Mouse (Mus musculus) liver, embryonic 13.5 days (tissue): ENCODE measurements around the gene Trhr2. TPM values are rescaled to one million over a fixed set of nuclear protein-coding genes. Genes with fewer than 3 reads are reported as not detected.

Experiments used
- ATAC-seq: fragments of 200-750 bp; cut with Nextera tagmentation; 2 replicates; pipeline ENCODE4 v1.8.0; 2017; ENCODE audit warnings: low read depth, mild to moderate bottlenecking, moderate number of reproducible peaks, moderate library complexity
- DNase-seq: peaks from one replicate; pipeline ENCODE4 v3.0.0; 2022
- H3K27ac ChIP-seq: fragments of 300-500 bp; sonication (generic); 2 replicates; pipeline ENCODE4 v1.5.1; 2015; ENCODE audit warnings: moderate library complexity, mild to moderate bottlenecking, inconsistent platforms
- H3K27me3 ChIP-seq: fragments of 300-500 bp; sonication (generic); 2 replicates; pipeline ENCODE4 v1.6.1; 2015; ENCODE audit warnings: mild to moderate bottlenecking, inconsistent platforms
- H3K36me3 ChIP-seq: fragments of 300-500 bp; sonication (generic); 2 replicates; pipeline ENCODE4 v1.6.1; 2015; ENCODE audit warnings: mild to moderate bottlenecking, inconsistent platforms
- H3K4me1 ChIP-seq: fragments of 300-500 bp; sonication (generic); replicated peaks from 2 replicates; pipeline ENCODE4 v1.6.1; 2015; ENCODE audit warnings: inconsistent platforms
- H3K4me2 ChIP-seq: fragments of 300-500 bp; sonication (generic); 2 replicates; pipeline ENCODE4 v1.6.1; 2015; ENCODE audit warnings: inconsistent platforms, mild to moderate bottlenecking, moderate library complexity
- H3K4me3 ChIP-seq: fragments of 300-500 bp; sonication (generic); replicated peaks from 2 replicates; pipeline ENCODE4 v1.5.1; 2015; ENCODE audit warnings: mild to moderate bottlenecking, inconsistent platforms
- H3K9ac ChIP-seq: fragments of 300-500 bp; sonication (generic); 2 replicates; pipeline ENCODE4 v1.6.1; 2015; ENCODE audit warnings: mild to moderate bottlenecking, inconsistent platforms
- H3K9me3 ChIP-seq: fragments of 300-500 bp; sonication (generic); replicated peaks from 2 replicates; pipeline ENCODE4 v1.6.1; 2016; ENCODE audit warnings: inconsistent platforms
- WGBS: fragments of 180-500 bp; shearing (Covaris S2); methylation state at CpG from one replicate; pipeline ENCODE4 v1.1.7; 2015; ENCODE audit not compliant: insufficient replicate concordance; 5-methylcytosine and 5-hydroxymethylcytosine counted together
- polyA plus RNA-seq: library from polyadenylated mRNA; unstranded; fragments of >200 nt; fragmentation: Nextera tagmentation; extraction: Ambion mirVana; gene quantifications from 2 replicates; pipeline ENCODE4 v1.2.1, GENCODE M21; 2015

Gene Trhr2
- polyA plus RNA-seq, 1 experiment from 2014 or later: not detected

- Histone ChIP-seq H3K27ac (peak overlapping the region; percentile 83), H3K4me2 (peak overlapping the region; percentile 55), H3K9ac (no peak overlapping the region), H3K4me1 (peaks cover 51% of the 10 kb centered on the region), H3K4me3 (no peak overlapping the region), H3K36me3 (no peaks in the 10 kb centered on the region), H3K9me3 (no peaks in the 10 kb centered on the region), H3K27me3 (peaks cover 25% of the 10 kb centered on the region)
- DNase-seq (no peak), ATAC-seq (no peak)
- 42% methylated on average over 11 of the region's 11 CpGs for WGBS
Measured at GRCm38 (mm10) chr8:122350309-122351089, 10.0 kb downstream of the Trhr2 start.

DNA sequence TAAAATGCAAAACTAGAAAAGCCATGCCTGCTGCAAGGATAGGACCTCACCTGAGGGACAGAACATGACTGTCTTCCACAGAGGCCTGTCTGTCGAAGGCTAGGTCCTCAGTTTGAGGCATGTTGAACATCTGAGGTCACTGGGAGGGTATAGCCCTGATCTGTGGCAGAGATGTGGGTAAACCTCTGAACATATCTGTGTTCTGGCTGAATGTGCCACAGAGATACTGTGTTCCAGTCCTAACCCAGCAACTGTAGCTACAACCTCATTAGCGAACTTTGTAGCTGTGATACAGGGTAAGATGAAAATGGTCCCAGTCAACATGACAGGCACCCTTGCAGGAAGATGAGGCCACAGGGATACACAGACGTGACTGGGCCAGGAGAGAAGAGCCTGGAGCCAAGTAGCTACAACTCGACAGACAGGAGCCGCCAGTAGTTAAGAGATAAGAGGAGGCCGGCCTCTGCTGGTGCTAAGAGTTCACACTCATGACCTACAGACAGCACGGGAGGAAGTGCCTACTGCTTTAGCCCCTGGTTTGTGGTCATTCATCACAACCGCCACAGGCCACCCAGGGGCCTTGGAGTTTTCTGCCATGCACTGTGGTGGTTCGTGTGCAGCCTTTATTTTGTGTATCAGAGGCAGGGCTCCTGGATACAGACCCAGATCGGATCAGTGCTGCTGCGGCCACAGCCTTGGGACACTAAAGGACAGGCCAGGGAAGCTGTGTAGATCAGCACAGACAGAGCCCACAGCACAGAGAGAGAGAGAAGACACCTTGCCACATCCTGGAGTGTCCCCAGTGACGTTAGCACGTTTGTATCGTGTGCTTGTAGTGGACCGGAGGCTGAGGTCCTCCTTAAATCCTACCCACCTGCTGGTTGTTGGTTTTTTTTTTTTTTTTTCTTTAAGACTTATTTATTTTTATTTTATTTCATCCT lies 10.9 kb downstream of the Trhr2 start:
- H3K4me2 ChIP-seq: peak overlapping the region; percentile 55
- peak overlapping the region; percentile 55 for H3K9ac ChIP-seq

DNA sequence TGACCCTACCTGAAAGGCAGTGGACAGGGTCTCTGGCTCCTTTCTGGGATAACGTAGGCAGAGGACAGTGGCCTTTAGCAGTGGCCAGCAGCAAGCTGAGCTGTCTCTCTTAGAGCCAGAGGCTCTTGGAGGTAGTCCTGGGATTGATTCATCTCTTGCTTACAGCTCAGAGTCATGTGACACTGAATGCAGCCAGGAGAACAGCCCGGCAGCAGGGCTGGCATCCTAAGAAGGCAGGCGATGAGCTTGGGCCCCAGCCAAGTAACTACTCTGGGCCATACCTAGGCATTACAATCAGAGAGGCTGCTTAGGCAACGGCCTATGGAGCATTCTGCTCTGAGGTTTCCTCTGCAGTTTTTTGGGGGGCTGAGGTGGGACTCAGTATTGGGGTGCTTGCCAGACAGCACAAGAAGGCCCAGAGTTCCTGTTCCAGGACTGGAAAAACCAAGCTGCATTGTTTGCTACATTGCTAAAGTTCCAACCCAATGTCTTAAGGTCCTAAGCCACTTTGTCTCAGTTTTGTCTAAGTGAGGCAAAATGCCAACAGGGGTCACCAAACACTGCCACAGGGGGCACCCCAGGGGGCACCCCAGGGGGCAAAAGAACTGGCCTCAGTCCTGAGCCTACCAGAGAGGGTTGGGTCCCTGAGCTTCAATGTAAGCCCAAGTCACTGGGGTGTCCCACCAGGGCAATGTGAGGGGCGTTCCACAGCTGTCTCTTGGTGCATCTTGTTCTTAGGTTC lies 12.6 kb downstream of the Trhr2 start:
- ATAC-seq (no peak), DNase-seq (no peak)
- no peak overlapping the region for H3K4me3 ChIP-seq
- no peaks in the 10 kb centered on the region for H3K9me3 ChIP-seq
- H3K36me3 ChIP-seq: no peaks in the 10 kb centered on the region
- H3K27ac ChIP-seq: peak overlapping the region; percentile 83
- WGBS: 78% methylated on average over 5 of the region's 5 CpGs
- H3K4me2 ChIP-seq: no peak overlapping the region
- H3K9ac ChIP-seq: no peak overlapping the region
- peaks cover 14% of the 10 kb centered on the region; the same call in 1 of the 2 replicates for H3K27me3 ChIP-seq
- H3K4me1 ChIP-seq: peaks cover 76% of the 10 kb centered on the region

More for the DNA sequence above, 10.9 kb downstream of the Trhr2 start:
- DNase-seq: no peak
- Histone ChIP-seq H3K27ac (peak overlapping the region; percentile 83), H3K9me3 (no peaks in the 10 kb centered on the region), H3K4me1 (peaks cover 60% of the 10 kb centered on the region), H3K27me3 (peaks cover 20% of the 10 kb centered on the region), H3K36me3 (no peaks in the 10 kb centered on the region), H3K4me3 (peak overlapping the region; percentile 14; the same call in 1 of the 2 replicates)
- WGBS: 10% methylated on average over 15 of the region's 15 CpGs
- ATAC-seq: peak; percentile 89

- Histone ChIP-seq H3K36me3 (peaks cover 3% of the 10 kb centered on the region), H3K27me3 (peaks cover 11% of the 10 kb centered on the region; the same call in 1 of the 2 replicates), H3K27ac (peak overlapping the region; percentile 66), H3K4me1 (peaks cover 89% of the 10 kb centered on the region), H3K9me3 (no peaks in the 10 kb centered on the region), H3K4me3 (no peak overlapping the region), H3K9ac (peak overlapping the region; percentile 52), H3K4me2 (peak overlapping the region; percentile 13; the same call in 1 of the 2 replicates)
- DNase-seq (no peak), ATAC-seq (no peak)
- WGBS: 27% methylated on average over 12 of the region's 12 CpGs
Measured at GRCm38 (mm10) chr8:122345181-122346095, 15.1 kb downstream of the Trhr2 start.

GRCm38 (mm10) chr8:122344219-122344618 lies 16.3 kb downstream of the Trhr2 start:
- Histone ChIP-seq H3K27ac (peak overlapping the region; percentile 66), H3K9ac (peak overlapping the region; percentile 52), H3K36me3 (peaks cover 15% of the 10 kb centered on the region), H3K9me3 (no peaks in the 10 kb centered on the region), H3K4me2 (peak overlapping the region; percentile 69), H3K4me3 (0 out of 2 replicates have a peak overlapping the region, but pooled peaks have one; percentile 2), H3K4me1 (peaks cover 89% of the 10 kb centered on the region), H3K27me3 (peaks cover 11% of the 10 kb centered on the region; the same call in 1 of the 2 replicates)
- WGBS: 11% methylated on average over 2 of the region's 5 CpGs
- ATAC-seq (peak; percentile 78), DNase-seq (no peak)

DNA sequence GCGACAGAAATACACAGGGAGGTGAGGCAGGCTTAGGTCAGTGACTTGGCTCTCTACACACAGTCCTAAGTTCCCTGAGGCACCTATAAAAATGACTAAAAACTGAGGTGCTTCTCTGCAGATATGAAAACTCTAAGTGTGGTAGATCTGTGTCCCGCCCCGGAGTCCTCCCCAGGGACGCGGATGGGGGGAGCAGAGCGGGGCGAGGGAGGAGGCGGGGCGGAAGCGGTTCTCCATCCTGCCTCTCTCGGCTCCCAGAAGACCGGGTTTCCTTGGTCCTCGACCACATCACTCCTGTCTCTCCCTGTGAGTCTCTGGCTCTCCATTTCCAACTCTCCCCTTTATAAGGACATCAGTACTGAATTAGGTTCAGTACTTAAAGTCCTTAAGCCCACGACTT lies 16.8 kb downstream of the Trhr2 start:
- Histone ChIP-seq H3K4me2 (peak overlapping the region; percentile 69), H3K27me3 (peaks cover 11% of the 10 kb centered on the region; the same call in 1 of the 2 replicates), H3K9me3 (no peaks in the 10 kb centered on the region), H3K36me3 (peaks cover 20% of the 10 kb centered on the region), H3K27ac (peak overlapping the region; percentile 66), H3K9ac (peak overlapping the region; percentile 40), H3K4me1 (peaks cover 89% of the 10 kb centered on the region), H3K4me3 (peak overlapping the region; percentile 40)
- ATAC-seq (peak; percentile 41), DNase-seq (no peak)
- whole genome bisulfite sequencing: 1% methylated on average over 14 of the region's 14 CpGs

DNA sequence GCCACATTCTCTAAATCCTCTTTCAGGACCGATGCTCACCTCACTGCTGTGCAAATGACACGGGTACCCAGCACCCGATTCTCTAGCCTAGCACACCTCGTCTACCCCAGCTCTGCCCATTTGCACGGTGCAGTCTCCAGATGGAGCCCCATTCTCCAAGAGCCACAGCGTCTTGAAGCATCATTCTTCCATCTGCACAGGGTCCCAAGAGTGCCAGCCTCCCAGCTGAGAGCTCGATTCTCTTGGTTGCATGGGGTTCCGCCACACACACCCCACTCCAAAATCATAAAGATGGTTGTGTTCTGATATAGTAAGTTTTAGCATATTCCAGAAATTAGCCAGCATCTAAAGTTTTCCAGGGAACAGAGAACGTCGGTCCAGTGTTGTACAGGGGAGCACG lies 17.2 kb downstream of the Trhr2 start:
- no peak for DNase-seq
- H3K4me2 ChIP-seq: peak overlapping the region; percentile 69
- H3K27me3 ChIP-seq: peaks cover 11% of the 10 kb centered on the region; the same call in 1 of the 2 replicates
- WGBS: 6% methylated on average over 11 of the region's 11 CpGs
- peak overlapping the region; percentile 40 for H3K9ac ChIP-seq
- H3K4me1 ChIP-seq: peaks cover 89% of the 10 kb centered on the region
- H3K4me3 ChIP-seq: peak overlapping the region; percentile 40
- peaks cover 24% of the 10 kb centered on the region for H3K36me3 ChIP-seq
- peak overlapping the region; percentile 66 for H3K27ac ChIP-seq
- H3K9me3 ChIP-seq: no peaks in the 10 kb centered on the region
- ATAC-seq: no peak

GRCm38 (mm10) chr8:122342806-122343209 lies 17.7 kb downstream of the Trhr2 start:
- peaks cover 87% of the 10 kb centered on the region for H3K4me1 ChIP-seq
- H3K9me3 ChIP-seq: no peaks in the 10 kb centered on the region
- H3K27ac ChIP-seq: peak overlapping the region; percentile 66
- peak; percentile 36 for ATAC-seq
- 1% methylated on average over 9 of the region's 9 CpGs for WGBS
- peak overlapping the region; percentile 69 for H3K4me2 ChIP-seq
- H3K36me3 ChIP-seq: peaks cover 29% of the 10 kb centered on the region
- peak overlapping the region; percentile 40 for H3K9ac ChIP-seq
- H3K27me3 ChIP-seq: peaks cover 11% of the 10 kb centered on the region; the same call in 1 of the 2 replicates
- no peak for DNase-seq
- peak overlapping the region; percentile 40 for H3K4me3 ChIP-seq

DNA sequence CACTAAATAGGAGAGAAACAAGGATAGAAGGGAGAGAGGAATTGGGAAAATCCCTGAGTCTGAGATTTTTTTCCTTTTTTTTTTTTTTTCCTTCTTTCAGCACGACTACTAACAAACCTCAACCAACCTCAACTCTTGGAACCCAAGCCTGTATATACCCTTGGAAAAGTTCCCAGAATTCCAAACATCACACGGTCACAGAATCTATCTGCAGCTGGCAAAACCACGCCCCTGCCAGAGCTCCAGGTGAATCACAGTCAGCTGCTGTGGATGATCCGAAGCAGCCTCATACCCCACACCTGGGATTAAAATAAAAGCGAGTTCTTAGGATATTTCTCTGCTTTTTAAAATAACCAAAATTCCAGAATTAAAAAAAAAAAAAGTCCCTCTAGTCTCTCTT lies 18.2 kb downstream of the Trhr2 start:
- Histone ChIP-seq H3K9me3 (no peaks in the 10 kb centered on the region), H3K4me1 (peaks cover 87% of the 10 kb centered on the region), H3K27me3 (peaks cover 11% of the 10 kb centered on the region; the same call in 1 of the 2 replicates), H3K4me3 (no peak overlapping the region), H3K9ac (no peak overlapping the region; the same call in 1 of the 2 replicates), H3K36me3 (peaks cover 34% of the 10 kb centered on the region), H3K27ac (0 out of 2 replicates have a peak overlapping the region, but pooled peaks have one; percentile 35), H3K4me2 (peak overlapping the region; percentile 69)
- WGBS: 38% methylated on average over 5 of the region's 5 CpGs
- DNase-seq: no peak
- no peak for ATAC-seq
